Mouse (Mus musculus) urinary bladder, postnatal 4 days (tissue): ENCODE results near the gene Sptbn1.

Source experiments
- DNase-seq, 2 experiments: peaks; one replicate each; pipeline ENCODE4 v3.0.0; 2021 to 2022; ENCODE audit warnings: low spot score in 2 of 2

The Sptbn1 gene

DNA sequence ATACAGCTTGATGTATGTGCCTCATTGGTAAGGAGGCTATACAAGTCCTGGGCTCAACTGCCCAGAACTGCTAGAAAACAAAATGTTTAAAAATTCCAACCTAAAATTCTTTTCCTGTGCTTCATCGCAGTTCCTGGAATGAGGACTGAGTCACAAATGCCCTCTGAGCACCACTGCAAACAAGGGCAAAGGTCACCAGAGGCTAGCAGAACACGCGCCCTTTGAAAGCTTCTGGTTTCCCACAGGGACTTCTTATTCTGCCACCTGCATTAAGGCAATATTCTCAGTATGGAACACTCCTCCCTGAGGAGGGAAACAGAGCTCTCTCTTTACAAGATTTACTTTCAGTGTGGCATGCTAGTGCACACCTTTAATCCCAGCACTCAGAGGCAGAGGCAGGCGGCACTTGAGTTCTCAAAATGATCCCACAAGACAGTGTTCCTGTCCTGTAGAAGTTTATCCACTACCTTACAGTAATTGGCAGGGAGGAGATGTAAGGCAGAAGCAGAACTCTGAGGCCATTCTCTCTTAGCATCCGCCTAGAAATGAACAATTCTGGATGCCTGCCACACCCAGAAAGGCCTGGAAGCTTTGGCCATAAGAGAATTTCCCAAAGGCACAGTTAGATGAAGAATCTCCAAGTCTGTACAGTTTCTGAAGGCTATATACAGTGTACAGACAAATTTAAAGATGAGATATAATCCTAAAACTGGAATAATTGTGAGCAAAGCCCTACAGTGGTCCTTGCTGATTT is 56.1 kb downstream of the Sptbn1 start:
- DNase-seq, result no peak

DNA sequence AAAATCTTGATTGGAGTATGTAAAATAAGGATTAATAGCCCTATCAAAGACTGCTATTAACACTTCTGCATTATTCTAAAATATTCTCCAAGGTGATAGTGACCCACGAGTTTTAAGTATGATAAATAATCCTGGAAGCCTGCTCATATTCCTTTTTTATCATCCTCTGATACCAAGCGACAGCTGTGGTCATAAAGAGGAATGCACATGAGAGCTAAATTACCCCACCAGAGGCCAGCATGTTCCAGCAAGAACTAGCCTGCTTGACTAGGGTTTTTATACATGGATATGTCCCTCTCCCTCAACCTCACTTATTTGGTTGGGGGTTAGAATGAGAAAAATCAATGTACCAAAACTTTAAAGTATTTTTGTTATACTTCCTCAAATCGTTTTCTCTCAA is 56.8 kb downstream of the Sptbn1 start:
- DNase-seq, result no peak

GRCm38 (mm10) chr11:30210100-30210811 is 57.7 kb downstream of the Sptbn1 start:
- no peak for DNase-seq

- no peak for DNase-seq
These were observed 58.5 kb downstream of the Sptbn1 start for GRCm38 (mm10) chr11:30209495-30209894.

GRCm38 (mm10) chr11:30204398-30204797 is 63.6 kb downstream of the Sptbn1 start:
- no peak for DNase-seq

DNA sequence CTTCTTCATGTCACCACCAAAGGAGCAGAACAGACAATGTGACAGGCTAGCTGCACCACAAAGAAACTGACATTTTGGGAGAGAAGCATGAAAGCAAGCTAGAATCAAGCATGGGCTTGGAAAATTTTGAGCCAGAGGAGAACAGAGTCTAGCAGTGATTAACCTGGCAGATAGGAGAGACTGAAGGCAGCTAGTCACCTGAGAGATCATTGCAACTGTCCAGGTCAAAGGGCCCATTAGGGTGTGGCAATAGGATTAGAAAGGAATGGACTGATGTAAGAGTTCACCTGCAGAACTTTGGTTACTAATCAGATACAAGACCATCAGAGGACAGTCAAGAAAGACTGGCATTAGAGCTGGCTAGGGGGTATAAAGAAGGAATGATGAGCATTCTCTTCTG is 67.6 kb downstream of the Sptbn1 start:
- no peak for DNase-seq

GRCm38 (mm10) chr11:30198091-30198675 is 69.8 kb downstream of the Sptbn1 start:
- DNase-seq, result peak; percentile 58 to 62

GRCm38 (mm10) chr11:30197564-30198090 is 70.3 kb downstream of the Sptbn1 start:
- DNase-seq, result peak; percentile 51 to 66

DNA sequence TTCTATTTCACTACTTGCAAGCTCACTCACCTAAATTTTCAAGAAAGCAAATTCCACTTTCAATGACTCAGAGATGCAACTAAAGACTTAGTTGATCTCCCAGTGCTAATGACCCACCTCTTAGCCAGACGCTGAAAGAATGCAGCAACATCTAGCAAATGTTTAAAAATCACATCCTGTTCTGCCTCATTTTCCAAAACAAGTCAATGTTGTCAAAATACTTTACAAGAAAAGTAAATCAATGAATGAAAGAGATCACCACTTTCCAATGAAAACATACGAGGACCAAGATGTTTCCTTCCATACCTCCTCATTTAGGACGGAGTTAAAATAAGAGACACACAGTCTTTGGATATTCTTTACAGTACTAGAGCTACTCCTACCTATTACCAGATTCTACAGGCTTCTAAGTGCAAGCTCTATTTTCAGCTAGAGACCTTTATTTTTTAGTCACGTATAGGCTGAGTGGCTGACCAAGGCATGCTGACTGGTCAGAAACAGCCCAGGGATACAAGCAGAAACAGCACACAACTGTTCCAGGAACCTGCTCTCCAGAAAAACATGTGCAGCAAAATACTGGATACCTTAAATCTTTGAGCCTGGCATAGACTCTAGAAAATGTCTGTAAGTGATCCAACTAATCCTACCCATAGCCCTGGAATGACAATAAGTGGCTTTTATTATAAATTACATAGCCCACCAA is 71.5 kb downstream of the Sptbn1 start:
- DNase-seq, result no peak

DNA sequence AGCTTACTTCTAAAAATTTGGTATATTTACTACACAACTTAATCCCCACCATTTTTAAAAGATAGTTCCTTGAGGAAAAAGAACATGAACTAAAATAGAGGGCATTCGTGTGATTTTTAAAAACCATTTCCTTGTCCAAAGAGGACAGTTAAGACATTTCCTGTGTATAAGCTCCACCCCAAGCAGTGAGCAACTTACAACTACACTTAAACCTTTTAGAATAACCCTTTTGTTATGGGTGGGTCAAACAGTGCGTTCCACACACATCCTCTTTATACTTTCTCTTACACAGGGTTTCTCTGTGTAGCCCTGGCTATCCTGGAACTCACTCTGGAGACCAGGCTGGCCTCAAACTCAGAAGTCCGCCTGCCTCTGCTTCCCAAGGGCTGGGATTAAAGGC is 72.2 kb downstream of the Sptbn1 start:
- no peak for DNase-seq

DNA sequence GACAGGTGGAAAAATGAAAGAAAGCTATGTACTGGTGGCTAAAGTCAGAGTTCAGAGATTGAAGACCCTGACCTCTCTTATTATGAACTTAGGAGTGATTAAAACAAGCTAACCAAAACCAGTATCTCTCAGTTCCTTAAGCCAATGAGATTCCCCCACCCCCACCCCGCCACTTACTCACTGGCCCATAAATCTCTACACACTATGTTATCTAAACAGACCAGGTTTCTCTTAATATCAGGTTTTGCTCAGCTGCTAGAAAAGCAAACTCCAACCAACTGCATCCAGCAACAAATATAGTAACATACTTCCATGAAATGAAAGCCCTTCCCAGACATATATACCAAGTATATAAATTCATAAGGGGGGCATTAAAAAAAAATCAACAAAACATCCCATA is 73.2 kb downstream of the Sptbn1 start:
- DNase-seq, result no peak

GRCm38 (mm10) chr11:30190959-30191358 is 77.0 kb downstream of the Sptbn1 start:
- DNase-seq, result no peak

- no peak for DNase-seq
These were observed 77.9 kb downstream of the Sptbn1 start for GRCm38 (mm10) chr11:30190119-30190518.

GRCm38 (mm10) chr11:30186902-30187470 is 81.0 kb downstream of the Sptbn1 start:
- no peak for DNase-seq

GRCm38 (mm10) chr11:30184527-30184926 is 83.4 kb downstream of the Sptbn1 start:
- no peak for DNase-seq

DNA sequence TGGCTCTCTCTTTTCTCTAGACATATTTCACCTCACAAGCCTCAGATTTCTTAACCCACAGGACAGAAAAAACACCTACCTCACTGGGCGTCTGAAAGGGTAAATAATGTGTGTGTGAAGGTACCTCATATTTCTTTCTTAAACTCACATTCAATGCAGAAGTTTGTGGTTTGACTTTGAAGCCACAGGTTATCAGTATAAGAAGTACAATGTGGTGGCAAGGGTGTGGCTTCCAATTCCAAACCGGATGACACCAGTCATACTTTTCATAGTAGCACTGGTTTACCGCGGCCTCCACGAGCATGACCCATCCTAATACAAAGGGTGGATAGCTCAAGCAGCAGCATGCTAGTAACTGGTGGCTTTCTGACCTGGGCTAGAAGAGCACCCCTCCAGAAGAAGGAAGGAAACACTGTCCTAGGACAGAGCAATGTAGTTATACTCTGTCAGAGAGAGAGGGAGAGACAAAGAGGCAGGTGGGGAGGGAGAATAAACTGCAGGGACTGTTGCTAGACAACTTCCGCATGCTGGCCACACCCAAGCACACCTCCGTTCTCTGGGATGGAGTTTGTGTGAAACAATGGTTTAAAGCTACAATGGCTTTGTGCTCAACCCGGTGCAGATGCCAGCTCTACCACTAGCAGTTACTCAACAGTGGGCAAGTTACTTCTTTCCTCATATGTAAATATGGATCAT is 85.1 kb downstream of the Sptbn1 start:
- no peak for DNase-seq

DNA sequence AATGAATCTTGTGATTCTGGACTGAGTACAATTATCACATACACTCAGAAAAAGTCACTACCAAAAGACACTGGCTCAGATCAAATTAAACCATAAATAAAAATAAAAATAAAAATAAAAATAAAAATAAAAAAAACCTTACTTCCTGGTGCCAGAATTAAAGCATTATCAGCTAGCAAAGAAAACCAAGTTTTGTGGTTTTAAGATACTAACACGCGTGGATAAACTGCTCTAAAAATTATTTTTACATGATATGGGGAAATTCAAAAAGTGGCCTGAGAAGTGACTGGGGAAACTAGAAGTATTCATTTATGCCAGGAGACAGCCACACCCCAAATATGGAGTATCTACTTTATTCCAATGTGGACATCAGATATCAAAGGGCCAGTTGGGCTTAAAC is 89.8 kb downstream of the Sptbn1 start:
- no peak for DNase-seq

- no peak for DNase-seq
These were observed 90.7 kb downstream of the Sptbn1 start for GRCm38 (mm10) chr11:30177145-30177840.

DNA sequence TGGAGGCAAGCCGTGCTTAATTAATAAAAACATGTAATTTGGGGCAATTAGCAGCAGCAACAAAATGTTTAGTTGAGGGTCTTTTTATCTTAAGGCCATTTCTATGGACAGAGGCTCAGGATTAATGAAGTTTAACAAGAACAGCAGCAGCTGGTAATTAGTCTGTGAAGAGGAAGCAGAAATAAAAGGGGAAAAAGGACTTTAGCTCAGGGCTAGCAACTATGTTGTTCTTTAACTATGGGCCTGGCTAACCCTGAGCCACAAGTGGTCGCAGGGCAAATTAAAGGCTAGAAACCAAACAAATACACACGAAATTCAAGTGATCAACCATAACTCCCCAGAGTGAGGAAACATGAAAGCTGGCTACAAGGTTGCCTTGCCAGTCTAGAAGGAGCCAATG is 91.9 kb downstream of the Sptbn1 start:
- no peak for DNase-seq

- DNase-seq, result no peak
These were observed 92.4 kb downstream of the Sptbn1 start for GRCm38 (mm10) chr11:30175623-30176022.
